Mouse (Mus musculus) kidney, adult 2 months (tissue): Measurements from ENCODE around the gene Dnaic1. TPM values are rescaled to one million over a fixed set of nuclear protein-coding genes. Genes with fewer than 3 reads are reported as not detected.

Source experiments
- DNase-seq: peaks from one replicate; pipeline ENCODE4 v3.0.0; 2021
- H3K27ac ChIP-seq: fragments of 200-500 bp; 2 replicates; pipeline ENCODE4 v1.5.1; 2012; ENCODE audit warnings: low read depth, low read length, control low read depth, inconsistent platforms; ENCODE audit not compliant: insufficient read depth
- H3K27me3 ChIP-seq: fragments of 200-500 bp; replicated peaks from 2 replicates; pipeline ENCODE4 v1.6.1; 2012; ENCODE audit warnings: mild to moderate bottlenecking, moderate library complexity, low read length, inconsistent platforms; ENCODE audit not compliant: control insufficient read depth, insufficient read depth
- H3K36me3 ChIP-seq: fragments of 200-500 bp; 2 replicates; pipeline ENCODE4 v1.6.1; 2012; ENCODE audit warnings: mild to moderate bottlenecking, moderate library complexity, low read length, inconsistent platforms; ENCODE audit not compliant: control insufficient read depth, insufficient read depth
- H3K4me1 ChIP-seq: fragments of 200-500 bp; 2 replicates; pipeline ENCODE4 v1.6.1; 2011; ENCODE audit warnings: low read length; ENCODE audit not compliant: control insufficient read depth, insufficient read depth
- H3K4me3 ChIP-seq: fragments of 200-500 bp; 2 replicates; pipeline ENCODE4 v1.5.1; 2011; ENCODE audit warnings: mild to moderate bottlenecking, low read depth, low read length, control low read depth; ENCODE audit not compliant: insufficient read depth
- CTCF ChIP-seq: fragments of 200-500 bp; conservative IDR thresholded peaks from 2 replicates; pipeline ENCODE4 v1.5.1; 2011; ENCODE audit warnings: low read depth, mild to moderate bottlenecking, control low read depth, low read length, moderate library complexity, mixed read lengths; ENCODE audit not compliant: insufficient read depth, insufficient read length
- POLR2A ChIP-seq: fragments of 200-500 bp; IDR thresholded peaks from one replicate; pipeline ENCODE4 v1.6.1; 2011; ENCODE audit warnings: low read depth, low read length, control low read depth
- WGBS: fragments of 180-500 bp; shearing (Covaris S2); methylation state at CpG from one replicate; pipeline ENCODE4 v1.1.7; 2018; 5-methylcytosine and 5-hydroxymethylcytosine counted together
- polyA plus RNA-seq: library from polyadenylated mRNA; depleted of rRNA; stranded (reverse); fragments of >200 nt; gene quantifications from 2 replicates; pipeline ENCODE4 v1.2.3, GENCODE M21; 2012

The Dnaic1 gene
- polyA plus RNA-seq, 1 experiment: 0.92 TPM

- WGBS: under 1% methylated on average over 67 of the region's 74 CpGs
- Histone ChIP-seq H3K36me3 (no peaks in the 10 kb centered on the region), H3K27me3 (no peaks in the 10 kb centered on the region), H3K4me3 (peak within 1 kb of the TSS; percentile 27), H3K4me1 (peaks cover 3% of the 10 kb centered on the region; the same call in 1 of the 2 replicates), H3K27ac (no peak within 1 kb of the TSS)
- peak; percentile 97 for DNase-seq
- TF ChIP-seq CTCF (no peak), POLR2A (no peak)
Observed at GRCm38 (mm10) chr4:41639913-41640507, 70.4 kb downstream of the Dnaic1 start, which contains the start of gene Enho. Gene Enho (minus strand): TSS chr4:41640324.

GRCm38 (mm10) chr4:41641199-41641822, 71.7 kb downstream of the Dnaic1 start:
- H3K27ac ChIP-seq: no peak overlapping the region
- WGBS: 87% methylated on average over 6 of the region's 6 CpGs
- DNase-seq: no peak
- no peaks in the 10 kb centered on the region for H3K36me3 ChIP-seq
- H3K4me3 ChIP-seq: no peak overlapping the region
- TF ChIP-seq CTCF (no peak), POLR2A (no peak)
- no peaks in the 10 kb centered on the region for H3K27me3 ChIP-seq
- peaks cover 3% of the 10 kb centered on the region; the same call in 1 of the 2 replicates for H3K4me1 ChIP-seq

GRCm38 (mm10) chr4:41645488-41645887, 75.9 kb downstream of the Dnaic1 start:
- no peaks in the 10 kb centered on the region for H3K27me3 ChIP-seq
- H3K27ac ChIP-seq: no peak overlapping the region
- DNase-seq: peak; percentile 52
- H3K4me3 ChIP-seq: no peak overlapping the region
- H3K4me1 ChIP-seq: peaks cover under 1% of the 10 kb centered on the region; the same call in 1 of the 2 replicates
- 8% methylated on average over 5 of the region's 5 CpGs for whole genome bisulfite sequencing
- no peaks in the 10 kb centered on the region for H3K36me3 ChIP-seq
- no peak for TF ChIP-seq POLR2A
- peak; percentile 51 for TF ChIP-seq CTCF

- DNase-seq: no peak
Observed at GRCm38 (mm10) chr4:41648157-41648556, 78.6 kb downstream of the Dnaic1 start.

GRCm38 (mm10) chr4:41648627-41649026, 79.1 kb downstream of the Dnaic1 start:
- H3K4me3 ChIP-seq: no peak overlapping the region
- WGBS: 80% methylated on average over 7 of the region's 7 CpGs
- DNase-seq: no peak
- no peaks in the 10 kb centered on the region for H3K36me3 ChIP-seq
- no peaks in the 10 kb centered on the region for H3K27me3 ChIP-seq
- H3K27ac ChIP-seq: no peak overlapping the region
- no peaks in the 10 kb centered on the region for H3K4me1 ChIP-seq
- TF ChIP-seq CTCF (no peak), POLR2A (no peak)

More at GRCm38 (mm10) chr4:41648157-41648556, 78.6 kb downstream of the Dnaic1 start:
- H3K4me1 ChIP-seq: no peaks in the 10 kb centered on the region
- H3K4me3 ChIP-seq: no peak overlapping the region
- no peak overlapping the region for H3K27ac ChIP-seq
- no peaks in the 10 kb centered on the region for H3K27me3 ChIP-seq
- 62% methylated on average over 4 of the region's 4 CpGs for WGBS
- no peaks in the 10 kb centered on the region for H3K36me3 ChIP-seq
- TF ChIP-seq POLR2A: no peak
- TF ChIP-seq CTCF: no peak

- DNase-seq: peak; percentile 71
- no peak overlapping the region for H3K27ac ChIP-seq
- 50% methylated on average over 6 of the region's 6 CpGs for WGBS
- no peaks in the 10 kb centered on the region for H3K4me1 ChIP-seq
- H3K4me3 ChIP-seq: no peak overlapping the region
- TF ChIP-seq CTCF: peak; percentile 77
- TF ChIP-seq POLR2A: no peak
- no peaks in the 10 kb centered on the region for H3K27me3 ChIP-seq
- no peaks in the 10 kb centered on the region for H3K36me3 ChIP-seq
Observed at GRCm38 (mm10) chr4:41653296-41653695, 83.7 kb downstream of the Dnaic1 start.

- Histone ChIP-seq H3K4me1 (no peaks in the 10 kb centered on the region), H3K27ac (no peak overlapping the region), H3K36me3 (no peaks in the 10 kb centered on the region), H3K27me3 (no peaks in the 10 kb centered on the region), H3K4me3 (no peak overlapping the region)
- WGBS: 54% methylated on average over 6 of the region's 6 CpGs
- TF ChIP-seq CTCF (no peak), POLR2A (no peak)
- no peak for DNase-seq
Observed at GRCm38 (mm10) chr4:41653730-41654129, 84.2 kb downstream of the Dnaic1 start.
